Mouse (Mus musculus): Measurements from ENCODE around the gene Dnah5.

Gene Dnah5

GRCm38 (mm10) chr15:28466591-28467247 is 263.2 kb downstream of the Dnah5 start:
- DNase-seq (ENCODE audit: low spot score in 2 of 2) = no peak

GRCm38 (mm10) chr15:28473749-28474390 is 270.3 kb downstream of the Dnah5 start:
- DNase-seq (ENCODE audit: low spot score in 2 of 2) = no peak

- DNase-seq (ENCODE audit: low spot score in 2 of 2) = no peak
These were observed 299.3 kb downstream of the Dnah5 start for GRCm38 (mm10) chr15:28502820-28503219.

- no peak for DNase-seq (ENCODE audit: low spot score in 2 of 2)
These were observed 311.6 kb downstream of the Dnah5 start for GRCm38 (mm10) chr15:28515176-28515575.

Data from spleen, postnatal 14 days (tissue).